Mouse (Mus musculus) olfactory bulb, adult 2 months (tissue): Measurements from ENCODE around the gene Rxfp1. TPM values are rescaled to one million over a fixed set of nuclear protein-coding genes. Genes with fewer than 3 reads are reported as not detected.

Source experiments
- H3K27ac ChIP-seq: fragments of 200-500 bp; 2 replicates; pipeline ENCODE4 v1.5.1; 2012; ENCODE audit warnings: low read depth, low read length; ENCODE audit not compliant: insufficient read depth
- H3K4me1 ChIP-seq: fragments of 200-500 bp; 2 replicates; pipeline ENCODE4 v1.6.1; 2012; ENCODE audit warnings: low read length; ENCODE audit not compliant: control insufficient read depth, insufficient read depth
- H3K4me3 ChIP-seq: fragments of 200-500 bp; 2 replicates; pipeline ENCODE4 v1.5.1; 2012; ENCODE audit warnings: mild to moderate bottlenecking, low read depth, low read length, moderate library complexity; ENCODE audit not compliant: insufficient read depth
- CTCF ChIP-seq: fragments of 200-500 bp; IDR thresholded peaks from 2 replicates; pipeline ENCODE4 v1.5.1; 2012; ENCODE audit warnings: low read depth, mild to moderate bottlenecking, low read length, moderate library complexity; ENCODE audit not compliant: insufficient read depth
- POLR2A ChIP-seq: fragments of 200-500 bp; IDR thresholded peaks from 2 replicates; pipeline ENCODE4 v1.6.1; 2012; ENCODE audit warnings: mild to moderate bottlenecking, low read depth, low read length, moderate library complexity; ENCODE audit not compliant: insufficient read depth
- WGBS: fragments of 180-500 bp; shearing (Covaris S2); methylation state at CpG from one replicate; pipeline ENCODE4 v1.1.7; 2018; 5-methylcytosine and 5-hydroxymethylcytosine counted together
- polyA plus RNA-seq: library from polyadenylated mRNA; stranded (reverse); fragments of >200 nt; gene quantifications from 2 replicates; pipeline ENCODE4 v1.2.4, GENCODE M21; 2012; ENCODE audit warnings: low replicate concordance; ENCODE audit not compliant: missing spikeins, insufficient read depth, insufficient read length

The Rxfp1 gene
- polyA plus RNA-seq, result not detected in 2 replicates

DNA sequence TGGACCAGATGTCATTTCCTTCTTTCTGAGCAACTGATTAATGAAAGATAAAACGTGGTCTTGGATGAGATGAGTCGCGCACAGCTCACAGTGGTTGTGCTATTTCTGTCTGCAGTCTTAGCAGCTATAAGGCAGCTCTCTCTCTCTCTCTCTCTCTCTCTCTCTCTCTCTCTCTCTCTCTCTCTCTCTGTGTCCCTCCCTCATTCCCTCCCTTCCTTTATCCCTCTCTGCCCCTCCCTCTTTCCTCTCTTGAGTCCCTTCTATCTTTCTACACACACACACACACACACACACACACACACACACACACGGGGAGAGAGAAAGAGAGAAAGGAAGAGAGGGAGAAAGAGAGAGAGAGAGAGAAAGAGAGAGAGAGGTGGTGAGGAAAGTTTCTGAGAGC lies at the start of gene Rxfp1:
Gene Rxfp1 (minus strand): TSS at position 101 of the 400 bp plus-strand sequence.
- 39% methylated on average over 4 of the region's 4 CpGs for WGBS
- H3K4me3 ChIP-seq, result no peak within 1 kb of the TSS
- H3K4me1 ChIP-seq, result no peaks in the 10 kb centered on the region
- TF ChIP-seq CTCF (no peak), POLR2A (no peak)
- no peak within 1 kb of the TSS for H3K27ac ChIP-seq

DNA sequence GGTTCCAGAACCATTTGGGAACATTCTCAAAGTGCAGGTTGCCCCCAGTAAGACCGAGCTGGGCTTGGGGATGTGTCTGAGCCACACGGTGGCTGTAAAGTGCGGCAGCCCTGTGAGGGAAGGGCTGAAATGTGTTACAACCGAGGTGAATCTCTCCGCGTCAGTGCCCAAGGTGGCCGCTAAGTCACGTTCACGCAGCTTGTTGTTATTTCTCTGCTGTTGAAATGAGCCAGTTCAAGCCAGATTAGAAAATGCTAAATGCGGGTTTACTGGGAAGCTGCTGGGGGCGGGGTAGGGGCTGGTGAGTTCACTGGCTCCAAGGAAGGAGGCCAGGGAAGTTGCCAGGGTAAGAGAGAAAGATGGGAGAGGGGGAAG lies 46.7 kb upstream of the Rxfp1 start:
- Histone ChIP-seq H3K4me1 (no peaks in the 10 kb centered on the region), H3K27ac (no peak overlapping the region), H3K4me3 (no peak overlapping the region)
- WGBS, result 15% methylated on average over 11 of the region's 11 CpGs
- no peak for TF ChIP-seq POLR2A
- no peak for TF ChIP-seq CTCF

DNA sequence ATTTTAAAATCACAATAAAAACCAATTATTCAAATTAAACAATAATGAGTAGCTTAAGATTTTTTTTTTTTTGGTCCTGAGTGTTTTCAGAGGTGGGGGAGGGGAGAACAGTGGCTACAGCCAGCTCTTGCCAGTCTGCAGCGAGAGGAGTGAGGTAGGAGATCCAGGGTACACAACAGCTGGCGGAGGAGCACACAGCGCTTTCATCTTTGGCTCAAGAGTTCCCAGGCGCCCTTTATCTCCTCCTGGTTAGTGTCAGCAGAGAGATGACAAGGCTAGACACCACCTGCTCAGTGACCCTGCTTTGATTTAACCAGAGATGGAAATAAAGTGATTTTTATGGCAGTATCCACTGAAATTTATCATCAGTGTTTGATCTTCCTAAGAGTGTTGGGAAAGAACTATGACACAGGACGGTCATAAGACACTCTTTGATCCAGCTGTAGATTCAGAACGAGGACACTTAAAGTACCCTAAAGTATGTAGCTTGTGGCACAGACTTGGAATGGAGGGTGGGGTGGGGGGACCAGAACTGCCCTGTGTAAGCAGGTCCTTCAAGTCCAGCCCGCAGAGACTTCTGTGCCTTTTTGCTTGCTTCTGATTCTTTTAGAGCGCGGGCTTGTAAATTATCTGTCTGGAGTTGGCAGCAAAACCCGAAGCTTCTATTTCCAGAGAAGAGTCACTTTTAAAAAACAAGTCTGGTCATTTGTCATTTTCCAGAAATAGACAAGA lies 46.1 kb upstream of the Rxfp1 start:
- Histone ChIP-seq H3K4me1 (no peaks in the 10 kb centered on the region), H3K4me3 (no peak overlapping the region), H3K27ac (no peak overlapping the region)
- no peak for TF ChIP-seq POLR2A
- 61% methylated on average over 10 of the region's 10 CpGs for WGBS

DNA sequence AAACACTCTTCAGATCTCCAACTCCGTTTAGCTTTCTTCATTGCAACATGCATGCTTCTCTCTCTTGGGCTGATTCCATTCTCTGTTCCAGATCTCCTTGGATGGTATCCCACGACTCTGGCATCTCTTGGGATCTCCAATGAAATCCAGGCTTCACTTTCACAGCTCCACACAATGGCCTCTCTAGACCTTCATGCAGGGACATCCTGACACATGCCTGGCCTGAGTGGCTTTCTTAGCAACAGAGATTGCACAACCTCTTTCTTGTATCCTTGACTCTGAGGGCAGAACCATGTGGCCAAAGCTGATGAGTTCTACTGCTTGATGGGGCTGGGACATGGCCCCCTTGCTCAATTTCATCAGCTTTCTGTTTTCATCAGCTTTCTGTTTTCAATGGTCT lies 35.0 kb upstream of the Rxfp1 start:
- H3K27ac ChIP-seq, result no peak overlapping the region
- TF ChIP-seq CTCF, result no peak
- TF ChIP-seq POLR2A, result no peak
- no peak overlapping the region for H3K4me3 ChIP-seq
- WGBS, result 72% methylated on average over 2 of the region's 2 CpGs
- H3K4me1 ChIP-seq, result no peaks in the 10 kb centered on the region

DNA sequence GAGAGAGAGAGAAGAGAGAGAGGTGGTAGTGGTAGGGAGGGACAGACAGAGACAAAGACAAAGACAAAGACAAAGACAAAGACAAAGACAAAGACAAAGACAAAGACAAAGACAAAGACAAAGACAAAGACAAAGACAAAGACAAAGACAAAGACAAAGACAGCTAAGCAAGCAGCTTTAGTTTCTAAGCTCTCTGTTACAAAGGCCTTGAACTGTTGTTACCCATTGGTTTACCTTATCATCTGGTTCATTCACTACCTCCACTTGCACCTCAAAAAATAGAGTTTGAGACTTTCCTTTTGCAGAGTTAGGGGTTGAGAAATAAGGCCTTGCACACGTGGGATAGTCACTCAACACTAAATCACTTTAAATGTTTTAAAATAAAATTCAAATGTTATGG lies 16.1 kb upstream of the Rxfp1 start:
- TF ChIP-seq CTCF (no peak), POLR2A (no peak)
- no peak overlapping the region for H3K27ac ChIP-seq
- 78% methylated on average over 1 of the region's 1 CpGs for WGBS
- no peaks in the 10 kb centered on the region for H3K4me1 ChIP-seq
- no peak overlapping the region for H3K4me3 ChIP-seq

DNA sequence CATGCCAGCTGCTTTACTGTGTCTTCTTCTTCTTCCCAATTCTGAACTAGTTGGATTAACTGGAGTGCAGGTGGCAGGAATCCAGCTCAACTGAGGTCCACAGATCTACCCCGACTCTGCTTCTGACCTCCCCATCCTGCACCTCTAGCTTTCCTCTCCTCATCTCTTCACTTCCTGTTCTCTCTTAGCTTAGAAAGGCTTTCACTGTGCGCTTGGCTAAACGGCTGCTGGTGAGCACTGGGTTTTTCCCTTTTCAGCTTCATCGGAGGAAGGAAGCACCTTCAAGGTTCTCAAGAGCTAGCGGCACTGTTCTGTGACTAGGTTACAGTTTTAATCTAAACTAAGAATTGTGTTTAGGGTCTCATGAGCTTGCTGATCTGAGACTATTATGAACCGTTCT lies 8.9 kb upstream of the Rxfp1 start:
- TF ChIP-seq CTCF (no peak), POLR2A (no peak)
- no peaks in the 10 kb centered on the region for H3K4me1 ChIP-seq
- no peak overlapping the region for H3K4me3 ChIP-seq
- no peak overlapping the region for H3K27ac ChIP-seq
- 91% methylated on average over 6 of the region's 6 CpGs for WGBS

DNA sequence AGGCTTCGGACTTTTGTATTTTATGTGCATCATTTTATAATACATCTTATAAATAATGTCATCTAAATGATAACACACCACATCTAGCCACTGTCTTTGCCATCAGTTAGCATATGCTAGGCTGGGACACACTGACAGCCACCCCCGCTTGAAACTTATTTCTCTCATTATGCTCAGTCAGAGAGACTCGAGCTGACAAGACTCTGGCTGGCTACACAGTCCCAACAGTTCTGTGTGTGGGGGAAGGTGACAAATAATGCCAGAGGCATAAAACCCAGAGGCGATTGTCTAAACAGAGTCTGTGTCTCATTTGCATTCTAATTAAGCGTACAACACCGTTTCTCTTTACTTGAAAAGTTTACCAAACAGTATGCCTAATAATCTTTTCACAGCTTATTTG lies 7.4 kb upstream of the Rxfp1 start:
- TF ChIP-seq POLR2A (no peak), CTCF (no peak)
- Histone ChIP-seq H3K4me3 (no peak overlapping the region), H3K27ac (no peak overlapping the region), H3K4me1 (no peaks in the 10 kb centered on the region)
- 39% methylated on average over 6 of the region's 6 CpGs for WGBS

DNA sequence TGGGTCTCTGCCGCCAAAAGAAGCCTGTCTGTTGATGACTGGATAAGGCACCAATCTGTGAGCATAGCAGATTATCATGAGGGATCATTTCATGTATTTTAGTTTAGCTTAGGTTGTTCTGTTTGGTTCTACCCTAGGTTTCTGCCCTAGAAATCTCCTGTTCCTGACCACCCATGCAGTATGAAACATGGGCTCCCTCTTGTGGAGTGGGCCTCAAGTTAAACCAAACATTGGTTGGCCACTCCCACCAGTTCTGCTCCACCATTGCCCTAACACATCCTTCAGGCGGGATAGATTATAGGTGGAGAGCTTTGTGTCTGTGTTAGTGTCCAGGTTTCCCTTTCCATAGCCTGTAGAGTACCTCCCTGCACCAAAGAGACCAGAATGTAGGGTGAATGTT lies 6.7 kb upstream of the Rxfp1 start:
- Histone ChIP-seq H3K4me3 (no peak overlapping the region), H3K27ac (no peak overlapping the region), H3K4me1 (no peaks in the 10 kb centered on the region)
- TF ChIP-seq POLR2A (no peak), CTCF (no peak)
- WGBS, result 93% methylated on average over 2 of the region's 2 CpGs

DNA sequence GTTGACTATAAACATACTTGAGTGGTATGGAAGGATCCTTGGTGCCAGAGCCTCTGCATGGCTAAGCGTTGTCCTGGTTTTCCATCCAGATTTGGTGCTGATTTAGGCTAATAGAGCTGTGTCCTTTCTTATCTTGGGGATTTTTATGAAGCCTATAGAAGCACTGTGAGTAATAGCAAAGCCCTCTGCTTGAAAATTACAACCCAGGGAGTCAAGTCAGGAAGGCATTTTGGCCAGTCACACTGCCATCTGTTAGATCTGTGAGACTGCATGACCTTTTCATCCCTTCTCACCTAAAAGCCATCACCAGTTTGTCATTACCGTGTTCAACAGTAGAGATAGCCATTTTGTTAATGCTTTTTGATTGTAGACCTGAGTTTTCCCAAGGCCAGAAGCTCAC lies 2.7 kb upstream of the Rxfp1 start:
- no peak overlapping the region for H3K27ac ChIP-seq
- no peaks in the 10 kb centered on the region for H3K4me1 ChIP-seq
- TF ChIP-seq CTCF, result no peak
- no peak for TF ChIP-seq POLR2A
- 92% methylated on average over 2 of the region's 2 CpGs for WGBS
- H3K4me3 ChIP-seq, result no peak overlapping the region
